Mouse (Mus musculus) heart, postnatal 25 days (tissue): ENCODE results near the gene Gm2956. TPM values are rescaled to one million over a fixed set of nuclear protein-coding genes. Genes with fewer than 3 reads are reported as not detected.
"Not testable (repeated sequence)": the region's sequence is repeated elsewhere in the genome, so short reads cannot be mapped to it uniquely, and the experiment has no call there.

Experiments used
- DNase-seq: peaks from one replicate; pipeline ENCODE4 v3.0.0; 2022; ENCODE audit warnings: low spot score
- intact Hi-C: fragments of 180-260 bp; cut with DNase I; formaldehyde crosslinking; loops from one replicate; pipeline ENCODE4 v1.15.1; 2025
- total RNA-seq, 2 experiments: library from RNA; stranded (reverse); gene quantifications; 2 replicates each; pipeline ENCODE4 v1.2.3; 2021

The Gm2956 gene
- not detected for total RNA-seq

DNA sequence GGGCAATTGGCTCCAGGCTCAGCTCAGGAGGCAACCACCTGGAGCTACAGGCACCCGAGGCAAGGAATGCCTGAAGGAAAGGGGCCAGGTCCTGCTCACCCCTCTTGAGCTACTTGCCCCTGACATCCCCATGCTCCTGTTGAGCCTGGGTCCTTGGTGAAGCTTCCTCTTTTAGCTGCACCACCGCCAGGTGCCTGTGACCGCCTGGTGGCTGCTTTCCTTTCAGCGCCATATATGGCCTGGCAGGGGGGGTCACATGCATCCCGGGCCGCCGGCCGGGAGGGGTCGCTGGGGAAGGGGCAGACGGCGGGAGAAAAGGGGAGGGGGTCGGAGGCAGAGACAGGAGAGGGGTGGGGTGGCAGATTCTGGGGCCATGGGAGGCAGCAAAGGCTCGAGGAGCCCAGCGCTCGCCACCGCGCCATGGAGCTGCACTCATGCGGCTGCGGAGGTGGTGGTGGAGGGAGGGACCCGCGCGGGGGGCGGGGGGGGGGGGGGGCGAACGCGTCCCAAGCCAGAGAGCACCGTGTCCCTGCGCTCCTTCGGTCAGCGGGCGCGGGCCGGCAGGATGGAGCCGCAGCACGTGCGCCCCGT is at the start of gene Gm2956:
TSS of gene Gm2956 (plus strand) at position 541 of the 591 bp plus-strand sequence.
- intact Hi-C loops, DNase-seq: not testable (repeated sequence)

DNA sequence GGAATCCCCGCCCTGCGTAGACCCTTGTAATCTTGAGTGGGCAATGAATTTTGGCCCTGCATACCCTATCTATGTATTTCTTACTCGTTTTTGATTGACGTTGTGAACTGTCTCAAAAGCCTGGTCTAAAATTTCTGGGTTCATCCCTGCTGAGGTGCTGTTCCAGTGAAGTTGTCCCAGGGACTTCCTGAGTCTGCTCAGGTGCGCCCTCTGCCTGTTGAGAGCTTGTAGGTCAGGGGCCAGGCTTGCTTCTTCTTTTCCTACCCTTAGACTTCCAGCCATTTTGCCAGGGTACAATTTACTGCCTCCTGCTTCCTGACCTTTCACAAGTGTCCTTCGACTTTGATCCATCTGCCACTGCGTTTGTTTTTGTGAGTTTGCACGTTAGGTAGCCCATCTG is 979 bp downstream of the Gm2956 start:
- intact Hi-C loops, DNase-seq: not testable (repeated sequence)

DNA sequence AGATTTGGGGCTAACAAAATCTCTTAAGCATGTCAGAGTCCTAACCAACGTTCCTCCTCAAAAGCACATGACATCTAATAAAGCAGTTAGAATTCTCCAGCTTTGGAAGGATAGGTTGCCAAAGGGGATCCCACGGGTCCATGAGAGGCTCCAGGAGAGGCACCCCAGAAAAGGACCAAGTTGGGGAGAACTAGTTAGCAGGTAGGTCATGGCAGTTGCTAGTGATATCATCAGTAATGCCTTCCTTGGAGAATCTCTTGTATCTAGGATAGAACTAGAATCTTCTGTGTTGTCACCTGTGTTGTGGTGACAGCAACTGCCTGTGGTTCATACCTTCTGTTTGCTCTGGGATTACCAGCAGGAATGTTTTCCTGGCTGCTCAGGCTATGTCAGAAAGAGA is 62.4 kb downstream of the Gm2956 start, which contains the start of gene Gm10413:
TSS of gene Gm10413 (plus strand) at position 301 of the 400 bp plus-strand sequence.
- intact Hi-C loops, DNase-seq: not testable (repeated sequence)

Other genes starting within 250 kb of the Gm2956 start
- under 1 TPM in 1 of 2 experiments, not detected in 1; 0.48 TPM for gene Gm10340, start 198.6 kb upstream of the Gm2956 start, total RNA-seq
- gene Gm5795, start 144.4 kb upstream of the Gm2956 start, total RNA-seq = not detected
- gene D830030K20Rik, start 124.1 kb upstream of the Gm2956 start, total RNA-seq = 1 to 10 TPM; 2.0 TPM
- not detected for gene Gm10413, start 62.5 kb downstream of the Gm2956 start, total RNA-seq
- gene Gm10409, start 80.0 kb downstream of the Gm2956 start, total RNA-seq = under 1 TPM; 0.18 to 0.34 TPM
- not detected for gene Gm3005, start 95.5 kb downstream of the Gm2956 start, total RNA-seq
- gene Gm10408, start 116.8 kb downstream of the Gm2956 start, total RNA-seq = not detected